Mouse (Mus musculus) embryonic facial prominence, embryonic 11.5 days (tissue): ENCODE measurements around the gene Helz. TPM values are rescaled to one million over a fixed set of nuclear protein-coding genes. Genes with fewer than 3 reads are reported as not detected.

ENCODE experiments used
- ATAC-seq: fragments of 200-750 bp; cut with Nextera tagmentation; replicated peaks from 2 replicates; pipeline ENCODE4 v1.8.0; 2017; ENCODE audit warnings: low read depth; ENCODE audit not compliant: insufficient number of reproducible peaks, low FRiP score, low TSS enrichment
- DNase-seq: peaks from one replicate; pipeline ENCODE4 v3.0.0-alpha.2; 2015; ENCODE audit warnings: low spot score
- H3K27ac ChIP-seq: fragments of 300-500 bp; sonication (generic); replicated peaks from 2 replicates; pipeline ENCODE4 v1.5.1; 2014; ENCODE audit warnings: mild to moderate bottlenecking, low read depth, low read length, control low read depth
- H3K27me3 ChIP-seq: fragments of 300-500 bp; sonication (generic); 2 replicates; pipeline ENCODE4 v1.6.1; 2014; ENCODE audit warnings: mild to moderate bottlenecking, low read length, moderate library complexity, mixed read lengths; ENCODE audit not compliant: control insufficient read depth, insufficient read depth
- H3K36me3 ChIP-seq: fragments of 300-500 bp; sonication (generic); replicated peaks from 2 replicates; pipeline ENCODE4 v1.6.1; 2014; ENCODE audit warnings: low read depth, mild to moderate bottlenecking, low read length, moderate library complexity, mixed read lengths; ENCODE audit not compliant: control insufficient read depth, insufficient read depth
- H3K4me1 ChIP-seq: fragments of 300-500 bp; sonication (generic); 2 replicates; pipeline ENCODE4 v1.6.1; 2014; ENCODE audit warnings: low read length, mixed read lengths; ENCODE audit not compliant: control insufficient read depth, insufficient read depth
- H3K4me2 ChIP-seq: fragments of 300-500 bp; sonication (generic); 2 replicates; pipeline ENCODE4 v1.6.1; 2014; ENCODE audit warnings: low read depth, mild to moderate bottlenecking, control low read depth, low read length, moderate library complexity
- H3K4me3 ChIP-seq: fragments of 300-500 bp; sonication (generic); 2 replicates; pipeline ENCODE4 v1.5.1; 2014; ENCODE audit warnings: low read depth, low read length, control low read depth
- H3K9ac ChIP-seq: fragments of 300-500 bp; sonication (generic); replicated peaks from 2 replicates; pipeline ENCODE4 v1.6.1; 2014; ENCODE audit warnings: mild to moderate bottlenecking, control low read depth, low read length
- H3K9me3 ChIP-seq: fragments of 300-500 bp; sonication (generic); replicated peaks from 2 replicates; pipeline ENCODE4 v1.6.1; 2016; ENCODE audit warnings: mild to moderate bottlenecking, low read length, inconsistent platforms, mixed read lengths; ENCODE audit not compliant: control insufficient read depth
- WGBS: fragments of 180-500 bp; shearing (Covaris S2); extraction: QIAGEN DNeasy Blood & Tissue Kit; methylation state at CpG from one replicate; pipeline ENCODE4 v1.1.7; 2014; 5-methylcytosine and 5-hydroxymethylcytosine counted together
- polyA plus RNA-seq: library from polyadenylated mRNA; unstranded; fragments of >200 nt; fragmentation: Nextera tagmentation; extraction: Ambion mirVana; gene quantifications from 2 replicates; pipeline ENCODE4 v1.2.1, GENCODE M21; 2014

Helz gene
- polyA plus RNA-seq, 1 experiment from 2014 or later: 15.3 TPM

GRCm38 (mm10) chr11:107683544-107684465, 136.1 kb downstream of the Helz start:
- Histone ChIP-seq H3K27ac (no peak overlapping the region), H3K9me3 (no peaks in the 10 kb centered on the region), H3K9ac (no peak overlapping the region), H3K27me3 (no peaks in the 10 kb centered on the region), H3K4me1 (no peaks in the 10 kb centered on the region), H3K4me3 (no peak overlapping the region), H3K36me3 (peaks cover 7% of the 10 kb centered on the region), H3K4me2 (no peak overlapping the region)
- WGBS: 71% methylated on average over 19 of the region's 19 CpGs
- no peak for ATAC-seq
- DNase-seq: peak; percentile 10

DNA sequence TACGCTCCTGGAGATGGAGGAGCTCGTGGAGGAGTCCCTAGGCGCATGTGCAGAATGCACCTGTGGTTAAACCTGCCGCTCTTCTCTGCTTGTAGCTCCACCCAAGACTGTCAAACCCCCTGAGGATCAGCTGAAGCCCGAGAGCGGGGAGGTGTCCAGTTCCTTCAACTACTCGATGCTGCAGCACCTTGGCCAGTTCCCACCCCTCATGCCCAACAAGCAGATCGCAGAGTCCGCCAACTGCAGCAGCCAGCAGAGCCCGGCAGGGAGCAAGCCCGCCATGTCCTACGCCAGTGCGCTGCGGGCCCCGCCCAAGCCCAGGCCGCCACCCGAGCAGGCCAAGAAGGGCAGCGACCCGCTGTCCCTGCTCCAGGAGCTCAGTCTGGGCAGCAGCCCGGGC, 138.6 kb downstream of the Helz start:
- Histone ChIP-seq H3K27ac (no peak overlapping the region), H3K4me2 (no peak overlapping the region), H3K27me3 (no peaks in the 10 kb centered on the region), H3K9me3 (no peaks in the 10 kb centered on the region), H3K4me1 (no peaks in the 10 kb centered on the region), H3K9ac (no peak overlapping the region), H3K36me3 (peaks cover 7% of the 10 kb centered on the region), H3K4me3 (no peak overlapping the region)
- DNase-seq: no peak
- WGBS: 88% methylated on average over 20 of the region's 20 CpGs
- no peak for ATAC-seq

- Histone ChIP-seq H3K36me3 (peaks cover 7% of the 10 kb centered on the region), H3K4me2 (no peak overlapping the region), H3K4me3 (no peak overlapping the region), H3K27ac (no peak overlapping the region), H3K27me3 (no peaks in the 10 kb centered on the region), H3K4me1 (no peaks in the 10 kb centered on the region), H3K9me3 (no peaks in the 10 kb centered on the region), H3K9ac (no peak overlapping the region)
- ATAC-seq (no peak), DNase-seq (no peak)
- WGBS: 95% methylated on average over 10 of the region's 10 CpGs
Measured at GRCm38 (mm10) chr11:107688480-107688879, 140.8 kb downstream of the Helz start.

DNA sequence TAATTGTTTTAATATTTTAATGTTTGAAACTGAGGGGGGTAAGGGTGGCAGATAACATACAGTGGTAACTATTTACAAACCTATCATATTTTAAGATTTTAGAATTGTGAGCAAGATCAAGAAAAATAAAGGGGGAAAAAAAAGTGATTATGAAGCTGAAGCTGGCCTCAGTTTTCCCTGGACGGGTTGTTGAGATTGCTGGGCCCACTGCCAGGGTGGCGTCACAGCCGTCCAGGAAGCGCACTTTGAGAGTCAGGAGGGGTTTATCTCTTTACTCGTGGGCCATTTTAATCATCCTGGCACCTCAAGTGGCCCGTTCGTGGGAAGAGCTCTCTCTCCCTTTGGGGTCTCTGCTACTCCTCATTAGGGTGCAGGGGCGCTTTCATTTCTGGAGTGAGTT, 143.8 kb downstream of the Helz start:
- H3K4me1 ChIP-seq: no peaks in the 10 kb centered on the region
- 90% methylated on average over 8 of the region's 8 CpGs for WGBS
- no peak for ATAC-seq
- H3K4me3 ChIP-seq: no peak overlapping the region
- DNase-seq: no peak
- H3K4me2 ChIP-seq: no peak overlapping the region
- no peak overlapping the region for H3K9ac ChIP-seq
- no peaks in the 10 kb centered on the region for H3K9me3 ChIP-seq
- H3K27ac ChIP-seq: no peak overlapping the region
- H3K36me3 ChIP-seq: no peaks in the 10 kb centered on the region; the same call in 1 of the 2 replicates
- H3K27me3 ChIP-seq: no peaks in the 10 kb centered on the region

- Histone ChIP-seq H3K4me3 (no peak overlapping the region), H3K4me2 (no peak overlapping the region), H3K9ac (no peak overlapping the region), H3K36me3 (no peaks in the 10 kb centered on the region; the same call in 1 of the 2 replicates), H3K4me1 (no peaks in the 10 kb centered on the region), H3K27me3 (no peaks in the 10 kb centered on the region), H3K9me3 (no peaks in the 10 kb centered on the region), H3K27ac (no peak overlapping the region)
- ATAC-seq (no peak), DNase-seq (no peak)
- WGBS: 87% methylated on average over 6 of the region's 6 CpGs
Measured at GRCm38 (mm10) chr11:107693338-107693737, 145.6 kb downstream of the Helz start.

GRCm38 (mm10) chr11:107699967-107700366, 152.2 kb downstream of the Helz start:
- 95% methylated on average over 4 of the region's 4 CpGs for WGBS
- Histone ChIP-seq H3K27ac (no peak overlapping the region), H3K9me3 (no peaks in the 10 kb centered on the region), H3K4me1 (no peaks in the 10 kb centered on the region), H3K9ac (no peak overlapping the region), H3K4me2 (no peak overlapping the region), H3K27me3 (no peaks in the 10 kb centered on the region), H3K4me3 (no peak overlapping the region), H3K36me3 (no peaks in the 10 kb centered on the region)
- no peak for ATAC-seq
- DNase-seq: no peak

- no peak overlapping the region for H3K4me2 ChIP-seq
- H3K4me1 ChIP-seq: no peaks in the 10 kb centered on the region
- H3K27me3 ChIP-seq: no peaks in the 10 kb centered on the region
- ATAC-seq (no peak), DNase-seq (peak; percentile 9)
- no peaks in the 10 kb centered on the region for H3K9me3 ChIP-seq
- no peak overlapping the region for H3K9ac ChIP-seq
- WGBS: 48% methylated on average over 27 of the region's 27 CpGs
- H3K27ac ChIP-seq: no peak overlapping the region
- H3K4me3 ChIP-seq: no peak overlapping the region
- no peaks in the 10 kb centered on the region for H3K36me3 ChIP-seq
Measured at GRCm38 (mm10) chr11:107703272-107704134, 155.8 kb downstream of the Helz start.

DNA sequence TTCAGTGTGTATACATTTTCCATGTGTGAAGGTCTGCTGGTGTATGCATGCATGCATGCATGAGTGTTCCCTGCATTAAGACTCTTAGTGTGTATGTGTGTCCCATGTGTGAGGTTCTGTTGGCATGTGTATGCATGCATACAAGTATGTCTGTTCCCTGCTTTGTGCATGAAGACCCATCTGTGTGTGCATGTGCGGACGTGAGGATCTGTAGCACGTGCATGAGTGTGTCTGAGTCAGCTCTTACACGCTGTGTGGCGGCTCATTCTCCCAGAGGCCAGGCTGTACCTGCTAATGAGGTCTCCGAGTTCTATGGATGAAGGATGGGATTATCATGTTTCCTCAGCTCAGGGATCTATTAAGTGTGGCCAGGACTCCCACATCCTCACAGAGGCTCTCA, 157.3 kb downstream of the Helz start:
- Histone ChIP-seq H3K4me1 (no peaks in the 10 kb centered on the region), H3K4me3 (no peak overlapping the region), H3K36me3 (no peaks in the 10 kb centered on the region), H3K27me3 (no peaks in the 10 kb centered on the region), H3K27ac (no peak overlapping the region), H3K9me3 (no peaks in the 10 kb centered on the region), H3K9ac (no peak overlapping the region), H3K4me2 (no peak overlapping the region)
- 81% methylated on average over 6 of the region's 6 CpGs for WGBS
- DNase-seq: no peak
- ATAC-seq: no peak
